Mouse (Mus musculus) natural killer cell, adult 2 months (primary cell): ENCODE data around the gene 2610507B11Rik.

Experiments
- DNase-seq, 2 experiments: peaks; one replicate each; pipeline ENCODE4 v3.0.0; 2022; ENCODE audit warnings: low spot score in 2 of 2

The 2610507B11Rik gene

GRCm38 (mm10) chr11:78289146-78289763 is 27.7 kb downstream of the 2610507B11Rik start:
- DNase-seq, result no peak

DNA sequence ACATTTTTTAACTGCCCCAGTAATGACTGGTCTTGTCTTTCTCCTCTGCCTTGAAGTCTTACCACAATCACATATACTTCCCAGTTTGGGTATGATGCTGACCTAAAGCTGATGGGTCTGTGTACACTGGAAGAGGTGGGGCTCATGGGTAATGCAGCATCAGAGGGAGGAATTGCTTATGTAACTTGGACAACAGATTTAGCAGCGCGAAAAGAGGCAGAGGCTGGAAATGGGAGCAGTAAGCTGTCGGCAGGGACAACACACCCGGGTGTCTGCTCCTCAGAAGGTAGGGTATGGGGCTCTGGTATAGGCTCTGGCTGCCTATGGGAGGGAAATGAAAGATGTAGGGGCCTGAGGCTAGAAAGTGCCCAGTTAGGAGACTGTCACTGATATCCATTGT is 29.1 kb downstream of the 2610507B11Rik start, which contains the start of gene BC030499:
Gene BC030499, plus strand, starts transcription at position 188 of the 400 bp plus-strand sequence.
- no peak for DNase-seq

GRCm38 (mm10) chr11:78294585-78294984 is 33.0 kb downstream of the 2610507B11Rik start:
- no peak for DNase-seq

GRCm38 (mm10) chr11:78300917-78301316 is 39.4 kb downstream of the 2610507B11Rik start:
- no peak for DNase-seq

GRCm38 (mm10) chr11:78301357-78302084 is 40.0 kb downstream of the 2610507B11Rik start, which contains the start of gene Spag5:
Spag5 (plus strand) TSS chr11:78301529.
- peak; percentile 86 for DNase-seq

DNA sequence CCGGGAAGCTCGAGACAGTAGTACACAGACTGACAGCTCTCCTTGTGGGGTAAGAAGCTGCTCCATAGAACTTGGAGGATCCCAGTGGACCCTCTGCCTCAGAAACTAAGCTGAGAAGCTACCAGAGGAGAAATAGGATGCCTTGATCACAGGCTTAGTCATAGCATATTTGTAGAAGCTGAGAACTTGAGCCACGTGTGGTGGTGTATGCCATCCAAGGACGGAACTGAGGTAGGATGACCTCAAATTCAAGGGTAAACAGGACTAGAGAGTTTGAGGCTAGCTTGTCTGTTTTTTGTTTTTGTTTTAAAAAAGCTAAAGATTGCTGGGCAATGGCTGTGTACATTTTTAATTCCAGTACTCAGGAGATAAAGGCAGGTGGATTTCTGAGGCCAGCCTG is 43.7 kb downstream of the 2610507B11Rik start:
- no peak for DNase-seq

GRCm38 (mm10) chr11:78310861-78311511 is 49.4 kb downstream of the 2610507B11Rik start:
- DNase-seq, result no peak

GRCm38 (mm10) chr11:78313662-78314061 is 52.1 kb downstream of the 2610507B11Rik start:
- no peak for DNase-seq

GRCm38 (mm10) chr11:78318411-78318810 is 56.9 kb downstream of the 2610507B11Rik start:
- DNase-seq, result no peak

DNA sequence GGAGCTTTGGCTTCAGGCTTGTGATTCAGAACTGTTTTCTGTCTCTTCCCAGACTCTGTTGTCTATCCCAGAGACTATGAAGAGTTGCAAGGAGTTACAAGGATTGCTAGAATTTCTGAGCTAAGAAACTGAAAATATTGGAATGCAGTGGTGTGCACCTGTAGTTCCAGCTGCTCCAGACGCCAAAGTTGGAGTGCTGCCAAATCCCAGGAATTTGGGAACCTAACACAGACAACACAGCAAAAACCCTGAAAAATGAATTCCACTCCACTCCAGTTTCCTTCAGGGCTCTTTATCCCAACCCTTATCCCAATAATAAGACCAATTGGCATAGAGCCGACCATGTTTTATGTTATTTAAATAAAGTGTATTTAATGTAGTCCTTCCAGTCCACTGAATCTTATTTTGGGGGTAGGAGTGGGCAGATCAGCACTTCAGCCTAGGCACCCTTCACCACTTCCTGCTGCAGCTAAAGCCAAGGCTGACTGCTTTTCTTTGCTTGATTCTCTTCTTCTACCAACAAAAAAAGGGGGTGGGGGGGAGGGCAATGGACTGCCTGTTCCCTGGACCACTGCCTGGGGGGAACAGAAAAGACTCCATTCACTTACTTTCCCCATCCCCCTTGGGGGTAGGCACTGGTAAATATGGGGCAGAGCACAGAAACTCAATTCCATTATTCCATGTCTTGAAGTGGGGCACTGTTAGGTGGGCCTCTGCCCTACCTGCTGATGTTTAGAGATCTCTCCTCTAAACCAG is 60.7 kb downstream of the 2610507B11Rik start:
- no peak for DNase-seq

GRCm38 (mm10) chr11:78322860-78323259 is 61.3 kb downstream of the 2610507B11Rik start, which contains the start of gene Aldoc:
Aldoc (plus strand) TSS chr11:78322968.
- DNase-seq, result peak; percentile 78 to 87

DNA sequence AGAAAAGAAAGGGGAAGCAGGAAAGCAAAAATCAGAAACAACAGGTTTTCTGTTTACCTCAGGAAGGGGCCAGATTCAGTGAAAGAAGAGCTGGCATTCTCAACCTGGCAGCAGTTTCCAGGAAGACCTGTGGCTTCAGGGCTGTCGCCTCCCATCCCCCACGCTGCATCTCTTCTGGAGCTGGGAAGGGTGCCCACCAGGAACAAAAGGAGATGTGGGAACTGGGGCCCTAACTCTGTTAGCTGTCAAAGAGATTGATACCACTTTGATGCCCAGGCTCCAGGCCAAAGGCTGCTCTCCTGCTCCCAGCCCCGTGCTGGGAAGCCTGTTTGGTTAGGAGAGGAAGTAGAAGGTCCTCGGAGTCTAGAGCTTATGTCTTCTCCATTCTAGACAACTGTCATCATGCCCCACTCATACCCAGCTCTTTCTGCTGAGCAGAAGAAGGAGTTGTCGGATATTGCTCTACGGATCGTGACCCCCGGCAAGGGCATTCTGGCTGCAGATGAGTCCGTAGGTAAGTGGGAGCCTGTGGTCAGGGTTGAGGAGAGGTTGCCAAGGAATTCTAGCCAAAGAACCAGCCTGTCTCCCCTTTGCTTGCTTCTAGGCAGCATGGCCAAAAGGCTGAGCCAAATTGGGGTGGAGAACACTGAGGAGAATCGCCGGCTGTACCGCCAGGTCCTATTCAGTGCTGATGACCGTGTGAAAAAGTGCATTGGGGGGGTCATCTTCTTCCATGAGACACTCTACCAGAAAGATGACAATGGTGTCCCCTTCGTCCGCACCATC is 62.6 kb downstream of the 2610507B11Rik start:
- DNase-seq, result no peak

- no peak for DNase-seq
Measured at GRCm38 (mm10) chr11:78324965-78325364, 63.4 kb downstream of the 2610507B11Rik start.

- no peak for DNase-seq
Measured at GRCm38 (mm10) chr11:78327215-78327614, 65.7 kb downstream of the 2610507B11Rik start.

DNA sequence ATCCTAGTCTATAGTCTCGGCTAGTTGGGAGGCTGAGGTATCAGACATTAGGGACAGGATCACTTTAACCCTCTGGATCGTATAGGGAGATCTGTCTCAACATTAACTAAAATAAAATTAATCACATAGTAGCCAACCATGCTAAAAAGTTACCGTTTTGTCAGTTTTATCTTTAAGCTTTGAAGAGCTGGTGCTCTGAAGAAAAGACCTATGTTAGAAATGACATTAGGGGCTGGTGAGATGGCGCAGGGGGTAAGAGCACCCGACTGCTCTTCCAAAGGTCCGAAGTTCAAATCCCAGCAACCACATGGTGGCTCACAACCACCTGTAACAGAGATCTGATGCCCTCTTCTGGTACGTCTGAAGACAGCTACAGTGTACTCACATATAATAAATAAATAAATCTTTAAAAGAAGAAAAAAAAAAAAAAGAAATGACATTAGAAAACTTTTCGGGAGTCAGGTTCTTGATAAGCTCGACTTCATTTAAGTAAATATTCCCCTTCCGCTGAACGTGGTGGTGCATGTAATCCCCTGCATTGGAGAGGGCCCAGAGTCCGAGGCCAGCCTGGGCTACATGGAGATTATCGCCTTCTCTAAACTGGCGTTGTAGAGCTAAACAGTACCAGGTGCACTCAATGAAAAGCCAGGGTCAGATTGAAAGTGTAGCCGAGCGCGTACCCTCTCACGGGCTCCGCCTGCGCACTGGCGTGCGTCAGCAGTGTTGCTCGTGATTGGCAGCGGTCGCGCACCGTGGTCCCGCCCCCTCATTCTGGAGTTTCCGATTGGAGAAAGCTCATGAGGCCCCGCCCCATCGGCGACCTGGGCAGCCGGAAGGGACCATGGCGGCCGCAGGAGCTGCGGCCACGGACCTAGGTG is 66.3 kb downstream of the 2610507B11Rik start, which contains the start of gene Pigs:
Gene Pigs, plus strand, starts transcription at position 782 of the 878 bp plus-strand sequence.
- peak; percentile 94 for DNase-seq

DNA sequence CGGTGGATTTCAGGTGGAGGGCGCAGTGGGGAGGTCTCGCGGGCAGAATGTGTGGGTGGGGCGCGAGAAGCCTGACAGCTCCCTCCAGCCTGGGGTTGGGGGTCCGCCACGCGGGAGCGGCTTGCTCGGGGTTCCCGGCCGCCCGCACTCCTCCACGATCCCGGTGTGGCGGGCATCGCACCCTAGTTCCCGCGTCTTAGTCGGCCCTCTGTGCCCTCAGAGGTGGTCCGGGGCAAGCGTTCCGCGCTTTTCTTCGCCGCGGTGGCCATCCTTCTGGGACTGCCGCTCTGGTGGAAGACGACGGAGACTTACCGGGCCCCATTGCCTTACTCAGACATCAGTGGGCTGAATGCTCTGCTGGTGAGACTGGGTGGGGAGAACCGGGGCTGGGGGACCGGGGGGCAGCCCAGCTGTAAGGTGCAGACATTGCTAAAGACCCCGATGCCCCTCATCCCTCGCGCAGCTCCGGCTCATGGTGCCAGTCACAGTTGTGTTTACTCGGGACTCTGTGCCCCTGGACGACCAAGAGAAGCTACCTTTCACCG is 67.0 kb downstream of the 2610507B11Rik start:
- no peak for DNase-seq

DNA sequence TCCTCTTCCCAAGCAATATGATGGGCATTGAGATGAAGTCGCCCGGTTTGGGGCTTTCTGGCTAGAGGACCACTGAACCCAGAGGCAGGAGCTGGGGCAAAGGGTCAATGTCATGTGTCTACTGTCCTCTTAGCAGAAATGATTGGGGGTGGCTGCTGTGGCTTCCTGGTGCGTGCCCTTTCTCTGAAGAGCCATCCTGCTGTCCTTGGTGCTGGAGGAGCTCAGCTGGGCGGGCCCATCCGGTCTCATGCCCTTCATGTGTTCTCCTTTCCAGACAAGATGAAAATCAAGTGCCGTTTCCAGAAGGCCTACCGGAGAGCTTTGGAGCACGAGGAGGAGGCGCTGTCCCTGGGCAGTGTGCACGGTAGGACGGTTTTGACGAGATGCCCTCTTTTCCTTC is 71.1 kb downstream of the 2610507B11Rik start:
- DNase-seq, result no peak

- DNase-seq, result no peak
Measured at GRCm38 (mm10) chr11:78333992-78334391, 72.4 kb downstream of the 2610507B11Rik start.

DNA sequence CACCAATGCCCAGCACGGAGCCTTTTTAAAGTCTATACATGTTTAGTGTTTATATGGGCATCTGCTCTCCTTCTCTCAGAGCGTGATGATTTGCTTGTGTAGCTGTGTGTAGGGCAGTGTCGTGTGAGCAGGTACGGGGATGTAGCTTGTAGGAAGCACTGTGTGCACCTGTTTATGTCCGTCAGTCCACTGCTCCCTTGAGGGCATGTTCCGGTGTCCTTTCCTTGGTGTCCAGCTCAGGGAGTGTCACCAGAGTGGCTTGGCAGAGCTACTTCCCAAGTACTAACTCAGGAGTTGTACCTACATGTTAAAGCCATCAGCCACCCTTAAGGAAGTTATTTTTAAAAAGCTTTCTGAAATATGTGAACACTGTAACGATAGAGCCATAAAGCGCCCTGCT is 75.5 kb downstream of the 2610507B11Rik start:
- no peak for DNase-seq
